Mouse (Mus musculus) brain, embryonic 14.5 days (tissue): ENCODE data around the gene Sgta.

Source experiments
- CTCF ChIP-seq: fragments of 200-500 bp; IDR thresholded peaks from 2 replicates; pipeline ENCODE4 v1.5.1; 2012; ENCODE audit warnings: inconsistent platforms, mild to moderate bottlenecking, moderate library complexity, borderline replicate concordance; ENCODE audit not compliant: insufficient read depth, insufficient read length; ENCODE audit errors: extremely low read depth
- POLR2A ChIP-seq: fragments of 200-500 bp; IDR thresholded peaks from 2 replicates; pipeline ENCODE4 v1.6.1; 2012; ENCODE audit warnings: mild to moderate bottlenecking, inconsistent platforms, borderline replicate concordance; ENCODE audit not compliant: poor library complexity, insufficient read depth, insufficient read length, severe bottlenecking; ENCODE audit errors: extremely low read depth

GRCm38 (mm10) chr10:81033586-81033985, 26.4 kb downstream of the Sgta start:
- no peak for TF ChIP-seq POLR2A
- no peak for TF ChIP-seq CTCF
